Mouse (Mus musculus) kidney, embryonic 16.5 days (tissue): ENCODE results near the gene Ccdc69. TPM values are rescaled to one million over a fixed set of nuclear protein-coding genes. Genes with fewer than 3 reads are reported as not detected.
"Not testable (repeated sequence)": the region's sequence is repeated elsewhere in the genome, so short reads cannot be mapped to it uniquely, and the experiment has no call there.

ENCODE experiments used
- ATAC-seq: fragments of 200-750 bp; cut with Nextera tagmentation; 2 replicates; pipeline ENCODE4 v1.8.0; 2017; ENCODE audit warnings: moderate TSS enrichment; ENCODE audit not compliant: low FRiP score, low TSS enrichment
- H3K27ac ChIP-seq: fragments of 300-500 bp; sonication (generic); 2 replicates; pipeline ENCODE4 v1.5.1; 2014; ENCODE audit warnings: low read length
- H3K27me3 ChIP-seq: fragments of 300-500 bp; sonication (generic); 2 replicates; pipeline ENCODE4 v1.6.1; 2014; ENCODE audit warnings: low read length, control low read depth, mixed read lengths; ENCODE audit not compliant: insufficient read depth
- H3K36me3 ChIP-seq: fragments of 300-500 bp; sonication (generic); 2 replicates; pipeline ENCODE4 v1.6.1; 2014; ENCODE audit warnings: low read length, control low read depth, mixed read lengths; ENCODE audit not compliant: insufficient read depth
- H3K4me1 ChIP-seq: fragments of 300-500 bp; sonication (generic); 2 replicates; pipeline ENCODE4 v1.6.1; 2014; ENCODE audit warnings: low read length, control low read depth, mixed read lengths; ENCODE audit not compliant: insufficient read depth
- H3K4me2 ChIP-seq: fragments of 300-500 bp; sonication (generic); replicated peaks from 2 replicates; pipeline ENCODE4 v1.6.1; 2014; ENCODE audit warnings: low read depth, low read length
- H3K4me3 ChIP-seq: fragments of 300-500 bp; sonication (generic); 2 replicates; pipeline ENCODE4 v1.5.1; 2014; ENCODE audit warnings: mild to moderate bottlenecking, low read length
- H3K9ac ChIP-seq: fragments of 300-500 bp; sonication (generic); replicated peaks from 2 replicates; pipeline ENCODE4 v1.6.1; 2014; ENCODE audit warnings: low read length
- H3K9me3 ChIP-seq: fragments of 300-500 bp; sonication (generic); 2 replicates; pipeline ENCODE4 v1.6.1; 2016; ENCODE audit warnings: low read length, control low read depth
- WGBS: fragments of 180-500 bp; shearing (Covaris S2); extraction: QIAGEN DNeasy Blood & Tissue Kit; methylation state at CpG from one replicate; pipeline ENCODE4 v1.1.7; 2014; 5-methylcytosine and 5-hydroxymethylcytosine counted together
- polyA plus RNA-seq: library from polyadenylated mRNA; unstranded; fragments of >200 nt; fragmentation: Nextera tagmentation; extraction: Ambion mirVana; gene quantifications from 2 replicates; pipeline ENCODE4 v1.2.1, GENCODE M21; 2015

The Ccdc69 gene
- 3.0 and 3.6 TPM in 2 replicates for polyA plus RNA-seq

DNA sequence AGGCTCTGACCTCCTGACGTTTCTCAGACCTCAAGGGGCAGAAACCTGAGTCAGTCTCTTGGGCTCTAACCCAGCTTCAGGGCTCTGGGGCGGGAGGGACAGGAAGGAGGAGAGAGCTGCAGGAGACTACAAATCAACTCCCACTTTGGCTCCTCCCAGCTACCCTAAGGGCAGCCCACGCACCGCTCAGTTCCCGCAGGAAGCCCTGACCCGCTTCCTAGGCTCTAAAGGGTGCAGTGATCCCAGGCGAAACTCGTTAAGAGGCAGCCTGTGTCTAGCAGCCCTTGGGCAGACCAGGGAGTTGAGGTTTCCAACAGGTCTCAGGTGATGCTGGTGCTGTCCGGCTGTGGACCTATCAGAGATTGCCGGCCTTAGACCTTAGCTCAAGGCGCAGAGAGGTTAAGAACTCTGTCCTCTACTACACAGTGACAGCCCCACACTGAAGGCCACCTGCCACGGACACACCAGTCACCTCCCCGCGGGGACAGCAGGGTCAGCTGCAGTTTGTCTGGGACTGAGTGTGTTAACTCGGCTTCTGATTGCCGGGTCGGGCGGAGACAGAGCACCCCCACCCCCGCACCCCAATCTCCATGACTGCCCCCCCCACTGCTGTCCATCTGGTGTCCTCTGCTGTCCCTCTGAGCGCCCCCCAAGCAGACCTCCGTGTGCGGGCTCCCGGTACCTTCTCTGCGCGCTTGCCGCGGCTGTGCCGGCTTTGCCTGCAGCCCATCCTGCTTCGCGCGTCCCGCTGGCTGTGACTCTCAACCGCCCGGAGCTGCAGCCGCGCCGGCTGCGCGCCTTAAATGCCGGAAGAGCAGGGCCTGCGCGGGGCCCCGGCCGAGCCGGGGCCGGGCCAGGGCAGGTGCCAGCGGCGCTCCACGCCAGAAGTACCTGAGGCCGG is at the start of gene Ccdc69:
Gene Ccdc69 (minus strand): TSS at position 801 of the 901 bp plus-strand sequence.
- no peaks in the 10 kb centered on the region for H3K27me3 ChIP-seq
- H3K9me3 ChIP-seq: peaks cover 3% of the 10 kb centered on the region
- no peaks in the 10 kb centered on the region for H3K36me3 ChIP-seq
- under 1% methylated on average over 50 of the region's 50 CpGs for WGBS
- peak within 1 kb of the TSS; percentile 48 for H3K27ac ChIP-seq
- peak within 1 kb of the TSS; percentile 58 for H3K9ac ChIP-seq
- peak within 1 kb of the TSS; percentile 48 for H3K4me3 ChIP-seq
- H3K4me2 ChIP-seq: peak within 1 kb of the TSS; percentile 83
- ATAC-seq: peak; percentile 85
- peaks cover 16% of the 10 kb centered on the region for H3K4me1 ChIP-seq

DNA sequence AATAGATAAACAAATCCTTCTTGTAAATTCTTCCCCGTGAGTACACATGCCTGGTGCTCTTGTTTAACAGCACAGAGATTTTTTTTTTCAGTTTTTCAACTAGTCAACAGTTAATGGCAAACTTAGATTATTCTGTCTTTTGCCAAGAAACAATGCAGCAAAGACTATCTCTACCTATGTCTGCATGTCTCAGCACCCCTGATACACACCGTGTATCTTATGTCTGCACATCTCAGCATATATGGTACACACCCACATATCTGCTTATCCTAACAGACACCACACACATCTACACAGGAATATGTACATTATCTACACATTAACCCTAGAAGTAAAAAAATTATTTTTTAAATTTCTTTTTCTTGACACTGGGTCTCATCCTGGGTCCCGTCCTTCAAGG is 48.7 kb upstream of the Ccdc69 start:
- 70% methylated on average over 3 of the region's 3 CpGs for WGBS
- no peaks in the 10 kb centered on the region for H3K9me3 ChIP-seq
- H3K4me2 ChIP-seq: no peak overlapping the region
- no peaks in the 10 kb centered on the region for H3K36me3 ChIP-seq
- H3K4me3 ChIP-seq: no peak overlapping the region
- H3K27ac ChIP-seq: no peak overlapping the region
- ATAC-seq: no peak
- H3K9ac ChIP-seq: no peak overlapping the region
- H3K4me1 ChIP-seq: no peaks in the 10 kb centered on the region
- no peaks in the 10 kb centered on the region for H3K27me3 ChIP-seq

DNA sequence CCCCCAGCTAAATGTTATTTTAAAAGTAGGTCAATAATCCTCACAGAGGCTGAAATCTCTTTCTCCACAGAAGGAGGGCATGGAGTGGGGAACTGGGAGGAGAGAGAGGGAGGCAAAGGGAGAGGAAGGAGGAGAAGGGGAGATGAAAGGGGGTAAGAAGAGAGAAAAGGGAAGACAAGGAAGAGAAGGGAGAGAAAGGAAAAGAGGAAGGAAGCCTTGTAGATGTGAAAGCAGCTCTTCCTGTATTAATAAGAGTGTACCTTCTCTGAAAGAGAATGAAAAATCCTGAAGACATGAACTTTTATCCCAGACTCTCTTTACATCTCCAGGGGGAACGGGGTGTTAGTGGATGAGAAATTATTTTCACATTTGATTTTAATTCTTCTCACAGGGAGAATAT is 43.5 kb upstream of the Ccdc69 start:
- H3K27me3 ChIP-seq: no peaks in the 10 kb centered on the region
- no peaks in the 10 kb centered on the region for H3K36me3 ChIP-seq
- H3K27ac ChIP-seq: peak overlapping the region; percentile 21; the same call in 1 of the 2 replicates
- H3K4me3 ChIP-seq: no peak overlapping the region
- H3K4me2 ChIP-seq: no peak overlapping the region
- ATAC-seq: no peak
- H3K4me1 ChIP-seq: 0 out of 2 replicates have a peak, but pooled peaks cover 10% of the 10 kb centered on the region
- WGBS: 92% methylated on average over 1 of the region's 1 CpGs
- no peak overlapping the region for H3K9ac ChIP-seq
- no peaks in the 10 kb centered on the region; the same call in 1 of the 2 replicates for H3K9me3 ChIP-seq

DNA sequence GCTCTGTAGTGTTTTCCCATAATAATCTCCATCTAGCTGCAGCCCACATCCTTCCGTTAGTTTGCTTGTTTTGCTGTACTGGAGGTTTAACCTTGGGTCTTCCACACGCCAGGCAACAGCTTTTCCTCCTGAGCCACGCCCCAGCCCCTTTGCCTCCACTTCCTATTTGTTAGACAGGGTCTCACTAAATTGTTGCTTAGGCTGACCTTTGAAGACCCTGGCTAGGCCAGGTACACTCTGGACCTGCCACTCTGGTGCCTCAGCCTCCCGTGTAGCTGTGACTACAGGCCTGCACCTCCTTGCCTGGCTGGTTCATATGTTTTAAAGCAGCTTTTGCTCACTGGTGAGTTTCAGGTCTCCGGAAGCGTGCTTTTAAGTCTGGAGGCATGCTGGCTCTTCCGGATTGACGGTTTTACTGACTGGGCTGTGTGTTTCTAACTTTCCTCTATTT is 42.9 kb upstream of the Ccdc69 start:
- 49% methylated on average over 8 of the region's 8 CpGs for WGBS
- Histone ChIP-seq H3K27me3 (no peaks in the 10 kb centered on the region), H3K4me3 (no peak overlapping the region), H3K27ac (peak overlapping the region; percentile 21), H3K4me2 (no peak overlapping the region), H3K9me3 (no peaks in the 10 kb centered on the region; the same call in 1 of the 2 replicates), H3K9ac (no peak overlapping the region), H3K36me3 (no peaks in the 10 kb centered on the region), H3K4me1 (0 out of 2 replicates have a peak, but pooled peaks cover 10% of the 10 kb centered on the region)
- no peak for ATAC-seq

DNA sequence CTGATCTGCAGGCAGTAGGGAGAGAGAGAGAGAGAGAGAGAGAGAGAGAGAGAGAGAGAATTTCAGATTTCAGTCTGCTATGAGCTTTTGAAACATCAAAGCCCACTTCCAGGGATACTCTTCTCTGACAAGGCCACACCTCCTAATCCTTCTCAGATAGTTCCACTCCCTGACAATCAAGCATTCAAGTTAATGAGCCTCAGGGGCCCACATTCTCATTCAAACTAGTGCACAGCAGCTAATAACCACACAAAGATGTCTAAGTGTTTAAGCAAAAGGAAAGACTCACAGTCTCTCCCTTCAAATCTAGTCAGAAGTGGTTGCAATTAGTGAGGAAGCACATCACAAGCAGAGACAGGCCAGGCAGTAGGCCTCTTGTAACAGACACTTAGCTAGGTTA is 42.3 kb upstream of the Ccdc69 start:
- no peaks in the 10 kb centered on the region for H3K36me3 ChIP-seq
- no peaks in the 10 kb centered on the region; the same call in 1 of the 2 replicates for H3K9me3 ChIP-seq
- no peak overlapping the region for H3K4me3 ChIP-seq
- peak overlapping the region; percentile 21; the same call in 1 of the 2 replicates for H3K27ac ChIP-seq
- no peak overlapping the region for H3K9ac ChIP-seq
- 0 out of 2 replicates have a peak, but pooled peaks cover 10% of the 10 kb centered on the region for H3K4me1 ChIP-seq
- ATAC-seq: no peak
- no peak overlapping the region for H3K4me2 ChIP-seq
- no peaks in the 10 kb centered on the region for H3K27me3 ChIP-seq

DNA sequence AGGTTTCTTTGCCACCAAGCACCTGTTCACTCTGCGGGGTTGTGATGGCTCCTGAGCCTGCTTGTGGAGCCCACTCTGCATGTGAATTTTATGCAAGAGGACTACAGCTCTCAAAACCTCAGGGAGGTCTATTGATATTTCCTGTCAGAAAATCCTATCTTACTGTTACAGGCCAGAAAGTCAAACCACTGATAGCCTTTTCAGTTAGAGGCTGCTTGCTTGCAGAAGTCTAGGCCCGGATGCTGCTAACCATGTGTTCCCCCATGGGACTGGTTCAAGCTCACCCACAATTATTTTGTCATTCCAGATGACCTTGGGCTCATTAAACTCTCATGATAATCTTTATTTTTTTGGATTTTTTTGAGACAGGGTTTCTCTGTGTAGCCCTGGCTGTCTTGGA is 39.1 kb upstream of the Ccdc69 start:
- H3K4me3 ChIP-seq: no peak overlapping the region
- no peaks in the 10 kb centered on the region for H3K36me3 ChIP-seq
- H3K4me2 ChIP-seq: no peak overlapping the region
- no peak overlapping the region for H3K27ac ChIP-seq
- 89% methylated on average over 2 of the region's 2 CpGs for WGBS
- no peak for ATAC-seq
- no peak overlapping the region for H3K9ac ChIP-seq
- no peaks in the 10 kb centered on the region for H3K27me3 ChIP-seq
- peaks cover 14% of the 10 kb centered on the region; the same call in 1 of the 2 replicates for H3K4me1 ChIP-seq
- peaks cover 4% of the 10 kb centered on the region; the same call in 1 of the 2 replicates for H3K9me3 ChIP-seq

DNA sequence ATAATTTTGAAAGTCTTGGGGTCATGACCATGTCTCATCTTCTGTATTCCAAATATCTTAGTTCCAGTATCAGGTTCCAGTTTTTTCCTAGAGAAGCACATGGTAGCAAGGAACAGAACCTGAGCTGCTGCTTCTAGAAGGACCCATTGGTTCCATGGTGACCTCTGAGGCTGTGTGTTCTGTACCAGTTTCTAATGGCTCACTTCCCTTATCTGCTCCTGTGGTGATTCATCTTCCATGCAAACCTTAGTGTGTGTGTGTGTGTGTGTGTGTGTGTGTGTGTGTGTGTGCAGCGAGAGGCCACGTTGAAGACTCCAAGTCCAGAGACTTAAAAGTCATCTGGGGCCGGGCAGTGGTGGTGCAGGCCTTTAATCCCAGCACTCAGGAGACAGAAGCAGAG is 38.1 kb upstream of the Ccdc69 start:
- Histone ChIP-seq H3K27ac (no peak overlapping the region), H3K9ac (no peak overlapping the region), H3K4me2 (no peak overlapping the region), H3K27me3 (no peaks in the 10 kb centered on the region), H3K36me3 (no peaks in the 10 kb centered on the region), H3K4me3 (no peak overlapping the region), H3K9me3 (peaks cover 4% of the 10 kb centered on the region; the same call in 1 of the 2 replicates), H3K4me1 (peaks cover 16% of the 10 kb centered on the region)
- ATAC-seq: no peak
- 81% methylated on average over 3 of the region's 3 CpGs for WGBS

DNA sequence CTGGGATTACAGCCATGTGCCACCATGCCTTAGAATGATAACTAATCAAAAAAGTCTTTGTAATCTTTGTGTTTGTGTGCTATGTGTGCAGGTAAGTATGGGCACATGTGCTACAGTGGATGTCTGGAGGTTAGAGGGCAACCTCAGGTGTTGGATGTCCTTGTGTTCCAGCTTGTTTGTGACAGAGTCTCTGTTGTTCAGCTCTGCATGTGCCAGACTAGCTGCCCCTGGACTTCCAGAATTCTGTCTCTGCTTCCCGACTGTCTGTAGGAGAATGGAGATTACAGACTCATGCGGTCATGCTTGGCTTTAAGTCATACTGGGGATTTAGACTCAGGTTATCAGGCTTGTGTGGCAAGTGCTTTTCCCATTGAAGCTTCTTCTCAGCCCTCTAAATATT is 36.4 kb upstream of the Ccdc69 start:
- Histone ChIP-seq H3K4me3 (no peak overlapping the region), H3K4me1 (peaks cover 18% of the 10 kb centered on the region), H3K27ac (no peak overlapping the region), H3K4me2 (no peak overlapping the region), H3K36me3 (no peaks in the 10 kb centered on the region), H3K9me3 (0 out of 2 replicates have a peak, but pooled peaks cover 4% of the 10 kb centered on the region), H3K27me3 (no peaks in the 10 kb centered on the region), H3K9ac (no peak overlapping the region)
- ATAC-seq: no peak
- 82% methylated on average over 2 of the region's 2 CpGs for WGBS

DNA sequence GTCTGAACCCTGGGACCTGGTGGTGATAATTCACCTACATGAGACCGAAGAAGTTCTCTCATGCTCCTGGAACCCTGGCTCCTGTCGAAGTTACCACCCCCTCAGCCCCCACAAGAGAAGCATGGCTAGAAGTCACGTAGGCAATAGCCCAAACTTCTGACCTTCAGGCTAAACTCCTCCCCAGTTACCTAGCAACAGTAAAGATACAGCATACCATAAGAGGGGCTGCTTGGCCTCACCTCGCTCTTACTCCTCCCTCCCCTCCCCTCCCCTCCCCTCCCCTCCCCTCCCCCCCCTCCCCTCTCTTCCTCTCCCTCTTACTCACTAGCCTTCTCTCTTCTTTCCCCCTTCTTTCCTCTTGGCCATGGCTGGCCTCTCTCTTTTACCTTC is 35.9 kb upstream of the Ccdc69 start:
- H3K27ac ChIP-seq, H3K9me3 ChIP-seq, H3K4me3 ChIP-seq, H3K36me3 ChIP-seq, ATAC-seq, H3K27me3 ChIP-seq, H3K9ac ChIP-seq, H3K4me2 ChIP-seq: not testable (repeated sequence)
- 15% methylated on average over 4 of the region's 4 CpGs for WGBS
- H3K4me1 ChIP-seq: peaks cover 18% of the 10 kb centered on the region
